Mouse (Mus musculus) R1 (cell line): ENCODE measurements around the gene Dnm3.
A peak's percentile ranks its signal among the peaks of the same experiment; 100 is the strongest.
"Not testable (repeated sequence)": the region's sequence is repeated elsewhere in the genome, so short reads cannot be mapped to it uniquely, and the experiment has no call there.

Experiments used
- DNase-seq: peaks from one replicate; pipeline ENCODE4 v3.0.0-alpha.2; 2018; ENCODE audit warnings: low read depth, low spot score

The Dnm3 gene

DNA sequence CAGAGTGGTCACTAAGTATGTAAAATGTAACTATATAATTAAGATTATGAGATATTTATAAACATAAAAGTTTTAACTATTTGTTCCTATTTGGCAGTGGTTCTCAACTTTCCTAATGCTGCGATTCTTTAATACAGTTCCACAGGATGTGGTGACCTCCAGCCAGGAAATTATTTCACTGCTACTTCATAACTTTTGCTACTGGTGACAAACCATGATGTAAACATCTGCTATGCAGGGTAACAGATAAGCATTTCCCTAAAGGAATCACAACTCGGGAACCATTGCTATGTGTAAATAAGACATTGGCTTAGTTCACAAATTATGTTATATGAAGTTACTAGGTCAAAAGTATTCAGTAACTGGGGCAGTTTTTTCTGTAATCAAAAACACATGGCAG lies 48.9 kb downstream of the Dnm3 start:
- DNase-seq: no peak

DNA sequence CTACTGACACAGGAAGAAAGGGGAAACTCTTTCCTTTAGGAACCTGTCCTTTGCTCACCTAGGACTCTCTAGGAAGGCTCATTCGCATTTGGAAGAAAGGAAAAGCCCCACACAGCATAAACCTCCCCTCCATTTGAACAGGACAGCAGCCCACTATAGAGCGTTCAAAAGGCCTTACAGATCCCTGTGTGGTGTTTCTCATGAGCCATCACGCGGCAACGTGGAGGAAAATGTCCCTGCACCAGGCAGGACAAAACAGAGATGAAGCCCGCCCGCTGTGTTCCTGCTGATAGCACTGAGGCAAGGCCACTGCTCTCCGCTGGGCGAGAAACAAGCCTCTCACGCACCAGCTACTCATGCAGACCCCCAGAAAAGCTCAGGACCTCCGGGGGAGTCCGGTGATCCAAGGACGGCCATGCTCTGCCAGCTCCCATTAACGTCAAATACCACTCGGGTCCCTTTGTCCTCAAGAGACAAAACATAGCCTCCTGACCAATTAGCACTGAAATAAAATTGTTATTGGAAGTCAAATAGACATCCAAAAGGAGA lies 51.8 kb downstream of the Dnm3 start:
- DNase-seq: no peak

GRCm38 (mm10) chr1:162422826-162423225 lies 55.0 kb downstream of the Dnm3 start:
- DNase-seq: no peak

DNA sequence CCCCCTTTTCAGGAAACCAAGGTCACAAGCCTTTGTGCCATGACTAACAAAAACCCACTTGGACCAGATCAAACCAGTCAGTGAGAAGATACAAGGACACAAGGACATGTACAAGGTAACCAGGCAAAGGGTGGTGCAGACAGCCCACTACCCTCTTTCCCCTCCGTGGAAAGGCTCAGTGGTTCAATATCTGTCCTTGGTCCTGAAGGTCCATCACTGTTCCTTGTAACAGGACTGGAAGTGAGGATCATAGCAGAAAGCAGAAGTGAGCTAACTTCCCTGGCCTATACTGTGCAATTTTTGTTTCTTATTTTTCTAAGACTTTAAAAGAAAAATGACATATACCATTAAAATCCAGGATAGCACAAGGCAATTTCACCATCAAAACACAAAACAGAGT lies 64.0 kb downstream of the Dnm3 start:
- no peak for DNase-seq

DNA sequence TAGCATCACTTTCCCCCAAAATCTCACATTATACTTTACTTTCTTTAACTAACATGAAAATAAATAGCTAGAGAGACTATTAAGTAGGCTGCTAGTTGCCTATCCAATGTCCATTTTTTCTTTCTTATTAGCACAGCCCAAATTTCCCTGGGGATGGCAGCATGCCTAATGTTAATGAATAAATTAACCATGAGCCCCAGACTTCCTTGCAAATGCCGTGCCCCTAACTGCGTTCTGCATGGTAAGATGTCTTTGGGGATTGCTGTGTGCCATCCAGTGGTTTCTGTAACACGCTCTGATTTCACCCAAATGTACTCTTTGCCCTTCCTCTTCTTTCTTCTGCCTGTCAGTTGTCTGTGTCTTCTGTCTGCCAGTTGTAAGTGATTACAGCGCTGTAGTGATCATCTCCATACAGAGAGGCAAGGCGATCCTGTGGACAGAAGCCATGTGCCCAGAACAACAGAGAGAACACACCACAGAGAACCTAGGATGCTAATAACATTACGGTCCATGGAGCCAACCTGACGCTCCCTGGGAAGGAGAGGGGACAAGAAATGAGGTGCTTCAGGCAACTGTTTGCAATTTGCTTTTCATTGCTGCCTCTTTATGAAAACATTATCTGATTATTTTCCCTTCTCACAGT lies 64.9 kb downstream of the Dnm3 start:
- DNase-seq: no peak

- no peak for DNase-seq
Measured at GRCm38 (mm10) chr1:162410207-162410965, 67.4 kb downstream of the Dnm3 start.

DNA sequence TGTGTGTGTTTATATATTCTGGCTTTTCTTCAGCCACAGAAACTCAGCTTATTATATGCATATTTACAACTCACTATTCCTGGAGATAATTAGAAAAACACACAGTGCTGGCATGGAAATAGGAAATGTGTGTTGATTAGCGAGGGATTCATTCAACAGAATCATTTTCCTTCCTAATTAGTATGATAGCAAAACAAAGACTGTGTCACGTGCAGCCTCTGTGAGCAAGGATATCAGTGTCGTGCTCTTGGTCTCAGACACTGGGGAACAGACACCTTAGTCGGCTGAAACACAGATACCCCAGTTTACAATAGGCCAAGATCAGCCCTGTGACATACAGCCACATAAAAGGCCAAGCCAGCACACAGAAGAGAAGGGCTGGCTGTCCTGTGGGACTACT lies 83.3 kb downstream of the Dnm3 start:
- DNase-seq: no peak

DNA sequence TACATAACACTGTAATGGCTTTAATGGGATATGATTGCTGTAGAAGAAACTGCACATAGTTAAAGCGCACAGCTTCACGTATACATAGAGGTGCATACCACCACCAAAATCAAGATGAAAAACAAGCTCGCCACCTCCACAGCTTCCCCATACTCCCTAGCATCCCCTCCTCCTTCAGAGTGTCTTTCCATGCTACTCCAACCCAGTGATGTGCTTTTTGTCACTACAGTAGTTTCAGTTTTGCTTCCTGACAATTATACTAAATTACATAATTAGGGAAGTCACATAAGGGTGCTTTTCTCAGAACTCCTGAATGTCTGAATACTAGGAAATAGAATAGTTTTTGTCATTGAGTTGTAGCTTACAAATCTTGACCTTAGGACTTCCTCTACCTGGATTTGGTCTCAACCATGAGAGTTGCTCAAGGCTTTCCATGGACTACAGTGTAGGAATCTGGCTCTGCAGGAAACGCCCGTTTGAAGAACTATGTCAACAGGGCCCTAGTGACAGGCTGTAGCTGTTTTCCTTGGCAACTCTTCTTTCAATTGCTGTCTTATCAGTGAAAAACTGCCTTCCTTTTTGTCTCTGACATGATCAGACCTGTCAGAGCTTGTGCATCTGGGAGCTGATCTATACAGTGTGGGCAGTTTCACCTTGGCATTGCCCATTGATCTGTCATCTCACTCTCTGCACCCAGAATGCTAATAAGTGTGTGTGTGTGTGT lies 89.2 kb downstream of the Dnm3 start:
- DNase-seq: no peak

DNA sequence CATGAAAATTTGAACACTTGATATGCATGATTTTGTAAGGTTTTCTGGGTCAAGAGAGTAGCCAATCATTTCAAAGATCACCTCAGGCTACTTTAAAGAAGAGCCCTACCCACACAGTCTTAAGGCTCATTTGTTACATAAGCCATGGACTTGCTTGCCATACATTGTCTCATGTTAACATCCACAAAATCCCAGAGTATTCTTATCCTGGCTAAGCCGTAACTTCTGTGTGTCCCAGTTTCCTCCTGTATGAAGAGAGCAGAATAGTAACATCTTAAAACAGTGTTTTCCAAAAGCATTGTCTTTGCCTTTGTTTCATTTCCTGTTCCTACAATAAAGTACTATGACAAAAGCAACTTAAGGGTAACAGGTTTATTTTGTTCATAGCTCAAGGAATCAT lies 104.8 kb downstream of the Dnm3 start:
- not testable (repeated sequence) for DNase-seq

DNA sequence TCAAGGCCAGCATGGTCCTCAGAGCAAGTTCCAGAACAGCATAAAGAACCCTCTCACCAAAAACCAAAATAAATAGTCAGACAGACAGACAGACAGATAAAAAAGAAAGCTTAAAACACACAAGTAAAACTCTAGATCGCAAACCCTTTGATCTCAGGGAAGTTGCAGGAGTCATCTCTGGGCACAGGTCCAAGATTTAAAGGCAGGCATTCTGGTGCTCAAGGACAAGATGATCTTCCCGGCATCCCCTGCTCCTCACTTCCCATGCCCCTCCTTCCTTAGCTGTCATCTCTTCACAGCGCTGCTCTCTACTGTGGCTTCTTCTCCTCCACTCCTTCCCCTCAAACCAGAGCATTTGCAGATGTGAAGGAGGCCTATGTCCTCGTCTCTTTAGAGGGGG lies 108.1 kb downstream of the Dnm3 start:
- no peak for DNase-seq

- DNase-seq: no peak
Measured at GRCm38 (mm10) chr1:162361978-162362377, 115.9 kb downstream of the Dnm3 start.

DNA sequence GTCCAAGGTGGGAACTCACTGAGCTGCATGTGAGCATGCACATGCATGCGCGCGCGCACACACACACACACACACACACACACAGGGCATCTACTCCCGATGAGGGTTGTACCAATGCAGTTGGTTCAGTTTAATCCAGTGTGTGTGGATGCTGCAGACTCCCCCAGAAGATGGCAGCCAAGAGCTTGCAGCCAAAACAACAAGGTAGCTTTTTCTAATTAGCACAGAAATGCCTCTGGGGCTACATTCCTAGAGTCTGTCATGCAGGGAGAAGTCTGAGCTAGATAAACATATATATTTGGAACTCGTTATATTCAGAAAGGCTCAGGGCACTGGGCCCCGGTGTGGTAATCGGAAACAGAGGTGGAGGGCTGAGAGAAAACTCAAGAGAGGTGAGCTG lies 118.6 kb downstream of the Dnm3 start:
- DNase-seq: peak; percentile 28

DNA sequence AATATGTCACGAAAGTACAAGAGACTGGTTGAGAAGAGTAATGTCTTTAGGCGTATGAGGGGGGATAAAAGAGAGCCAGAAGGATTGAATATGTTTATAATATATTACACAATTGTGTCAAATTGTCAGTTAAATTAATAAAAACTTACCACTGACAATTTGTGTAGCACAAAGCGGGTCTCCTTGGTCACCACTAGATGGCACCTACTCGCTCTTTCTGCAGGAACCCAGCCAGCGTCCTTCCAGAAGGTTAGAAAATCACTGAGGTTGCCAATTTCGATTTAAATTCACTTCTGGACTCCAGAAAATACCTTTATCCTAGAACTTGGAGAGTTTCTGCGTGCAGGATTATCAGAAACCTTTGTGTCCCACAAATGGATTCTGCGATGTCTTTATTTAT lies 119.8 kb downstream of the Dnm3 start:
- peak; percentile 44 for DNase-seq

- no peak for DNase-seq
Measured at GRCm38 (mm10) chr1:162356481-162356880, 121.4 kb downstream of the Dnm3 start.

DNA sequence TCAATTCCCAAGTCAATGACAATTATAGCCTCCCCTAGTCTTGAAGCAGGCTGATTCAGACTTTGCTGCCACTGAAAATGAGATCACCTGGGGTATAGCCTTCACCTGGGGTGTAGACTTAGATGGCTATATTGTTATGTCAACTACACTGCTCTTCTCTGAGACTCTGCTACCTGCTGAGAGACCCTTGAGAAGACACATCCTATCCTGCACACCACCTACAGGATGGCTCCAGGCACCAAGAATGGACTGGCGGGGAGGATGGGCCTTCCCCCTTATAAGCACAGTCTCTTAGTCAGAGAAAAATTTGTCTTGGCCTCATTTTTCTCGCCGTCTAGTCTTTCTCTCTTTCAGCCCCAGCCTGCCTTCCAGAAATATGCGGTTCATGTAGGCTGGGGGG lies 123.1 kb downstream of the Dnm3 start:
- DNase-seq: peak; percentile 32

- DNase-seq: no peak
Measured at GRCm38 (mm10) chr1:162353831-162354230, 124.0 kb downstream of the Dnm3 start.

DNA sequence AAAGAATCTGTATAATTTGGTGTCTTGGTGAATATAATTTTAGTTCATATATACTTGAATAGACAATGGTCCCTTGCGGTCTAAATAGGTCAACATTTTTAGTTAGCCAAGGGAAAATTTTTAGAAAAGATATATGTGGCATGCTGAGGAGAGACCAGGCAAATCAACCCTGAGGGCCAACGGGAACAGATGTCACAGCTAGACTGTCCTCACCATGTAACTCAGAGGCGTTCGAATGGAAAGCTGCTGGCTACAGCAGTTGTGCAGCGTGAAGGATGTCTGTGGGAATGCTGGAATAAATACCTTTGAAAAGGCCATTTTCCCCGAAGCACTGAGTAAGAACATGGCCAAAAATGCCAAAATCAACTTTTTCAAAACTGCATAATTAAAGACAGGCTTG lies 128.5 kb downstream of the Dnm3 start:
- DNase-seq: no peak

DNA sequence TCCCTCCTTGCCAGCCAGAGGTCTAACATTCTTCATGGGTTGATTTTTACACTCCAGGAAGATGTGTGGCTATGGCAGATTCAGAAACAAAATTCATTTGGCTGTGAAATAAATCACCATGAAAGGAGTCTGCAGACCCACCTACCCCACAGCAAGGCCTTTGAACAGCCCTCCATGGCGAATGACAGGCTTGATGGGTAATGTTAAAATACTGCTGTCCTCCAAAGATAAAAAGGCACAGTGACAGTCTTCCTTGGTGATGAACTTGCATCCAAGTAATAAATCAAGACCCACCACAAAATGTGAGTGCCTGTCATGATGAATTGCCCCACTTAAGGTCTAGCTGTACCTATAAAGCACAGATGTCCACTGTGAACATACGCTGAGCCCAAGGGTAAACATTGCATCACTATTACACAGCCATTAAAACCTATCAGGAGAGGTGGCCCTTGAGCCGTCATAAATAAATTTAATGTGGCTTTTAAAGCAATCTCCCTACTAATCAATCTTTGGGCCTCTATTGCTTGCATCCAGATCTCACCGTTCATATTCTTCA lies 131.3 kb downstream of the Dnm3 start:
- no peak for DNase-seq

- no peak for DNase-seq
Measured at GRCm38 (mm10) chr1:162337170-162337569, 140.7 kb downstream of the Dnm3 start.

- DNase-seq: peak; percentile 68
Measured at GRCm38 (mm10) chr1:162336640-162337039, 141.2 kb downstream of the Dnm3 start.

GRCm38 (mm10) chr1:162336224-162336623 lies 141.6 kb downstream of the Dnm3 start:
- no peak for DNase-seq

DNA sequence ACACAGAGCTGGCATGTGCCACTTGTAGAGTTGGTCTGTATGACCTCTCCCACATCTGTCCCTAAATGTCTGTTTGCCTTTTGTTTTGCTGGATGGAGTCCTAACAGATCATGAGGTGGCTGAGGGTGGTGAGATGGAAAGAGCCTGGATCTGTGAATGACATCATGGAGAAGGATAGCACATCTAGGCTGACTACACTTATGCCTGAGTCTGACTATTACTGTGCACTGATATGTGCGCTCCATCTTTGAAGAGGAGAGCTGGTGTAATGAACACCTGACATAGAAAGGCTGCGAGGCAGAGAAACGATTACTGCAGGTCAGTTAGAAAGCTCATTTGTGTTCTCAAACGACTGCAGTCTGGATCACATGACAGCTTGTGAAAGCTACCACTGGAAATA lies 149.2 kb downstream of the Dnm3 start:
- DNase-seq: no peak
